Mouse (Mus musculus): ENCODE results near the gene Cttnbp2nl.

Cttnbp2nl gene

DNA sequence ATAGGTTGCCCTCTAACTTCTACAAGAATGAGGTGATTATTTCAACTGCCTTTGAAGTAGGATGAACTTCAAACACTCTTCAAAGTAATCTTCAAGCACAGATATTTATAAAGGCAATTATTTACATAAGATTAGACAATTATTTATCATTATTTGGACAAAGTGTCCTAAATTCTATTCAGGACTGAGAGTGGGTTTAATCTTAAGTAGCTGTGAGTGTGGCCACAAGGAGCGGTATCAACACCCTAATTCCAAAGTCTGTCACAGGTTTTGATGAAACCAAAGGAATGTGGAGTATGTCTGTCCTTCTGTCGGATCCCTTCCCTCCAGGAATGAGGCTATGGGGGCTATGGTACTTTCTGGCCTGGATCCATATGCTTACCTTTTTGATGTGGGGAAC, 38.0 kb downstream of the Cttnbp2nl start:
- DNase-seq (ENCODE audit: low read depth), result no peak

DNA sequence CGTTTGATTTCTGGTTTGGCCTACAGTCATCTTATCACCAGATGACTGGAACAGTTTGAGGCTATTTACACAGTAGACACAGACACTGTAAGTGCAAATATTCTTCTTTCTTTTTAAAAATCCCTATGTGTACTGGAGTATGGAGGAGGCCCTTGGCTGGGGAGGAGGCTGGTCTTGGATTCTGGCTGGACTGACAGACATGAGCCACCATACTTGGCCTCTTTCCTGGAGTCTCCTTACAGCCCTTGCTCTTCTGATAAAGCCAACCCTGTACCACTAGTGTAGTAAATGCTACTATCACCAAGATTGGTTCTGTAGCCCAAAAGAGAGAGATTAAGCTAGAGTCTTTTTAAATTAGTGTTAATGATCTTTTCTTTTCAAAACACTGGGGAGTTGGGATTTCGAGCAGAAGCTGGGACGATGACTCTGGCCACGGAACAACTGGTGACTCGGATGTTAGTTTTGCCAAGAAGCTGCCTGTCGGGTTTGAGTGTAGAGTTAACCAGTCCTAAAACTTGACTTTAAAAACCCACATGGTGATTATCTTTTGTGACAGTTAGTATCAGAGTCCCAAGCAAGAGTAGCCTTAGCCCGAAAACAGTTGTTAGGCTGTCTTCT, 40.1 kb downstream of the Cttnbp2nl start:
- no peak for DNase-seq (ENCODE audit: low read depth)

DNA sequence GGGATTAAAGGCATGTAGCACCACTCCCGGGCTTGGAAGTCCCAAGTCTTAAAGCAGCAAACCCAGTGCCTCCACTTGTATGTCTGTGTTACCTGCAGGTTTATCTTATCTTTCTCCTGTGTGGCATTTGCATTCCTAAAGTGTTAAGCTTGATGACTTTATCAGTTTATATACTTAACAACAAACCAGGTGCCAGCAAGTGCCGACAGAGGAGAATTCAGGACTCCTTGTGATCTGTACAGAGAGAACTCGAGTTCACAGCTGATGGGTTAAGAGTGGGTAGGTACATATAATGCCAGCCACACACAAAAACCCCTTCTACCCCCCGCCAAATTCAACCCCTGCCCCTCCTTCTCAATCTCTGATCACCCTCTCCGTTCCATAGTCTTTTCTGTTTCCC, 41.1 kb downstream of the Cttnbp2nl start:
- DNase-seq (ENCODE audit: low read depth), result no peak

DNA sequence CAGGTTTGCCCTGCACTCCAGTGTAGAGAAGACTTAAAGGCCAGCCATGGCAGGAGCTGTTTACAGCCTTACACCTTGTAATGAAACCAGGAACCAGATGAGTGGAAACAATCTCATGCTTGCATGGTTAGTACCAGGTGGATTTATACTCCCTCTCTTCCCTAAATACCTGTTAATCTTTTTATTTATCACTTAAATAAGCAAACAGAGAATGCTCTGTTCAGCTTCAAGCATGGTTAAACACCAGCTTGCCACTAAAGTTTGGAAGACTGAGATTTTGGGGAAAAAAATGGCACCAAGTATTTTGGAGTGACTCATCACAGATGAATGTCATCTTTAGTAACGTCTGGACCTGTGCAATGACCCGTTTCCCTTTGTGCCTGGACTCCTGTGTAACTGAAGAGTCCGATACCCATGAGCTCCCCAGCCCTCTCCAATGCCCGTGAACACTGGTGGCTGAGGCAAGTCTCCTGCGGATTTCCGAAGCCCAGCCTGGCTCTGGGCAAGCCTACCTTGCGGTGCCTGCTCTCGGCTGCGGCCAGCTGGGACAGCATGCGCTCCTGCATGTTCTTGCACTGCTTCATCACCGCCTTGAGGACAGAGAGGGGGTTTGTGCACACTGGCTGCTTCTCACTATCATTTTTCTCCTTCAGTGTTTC, 42.1 kb downstream of the Cttnbp2nl start:
- DNase-seq (ENCODE audit: low read depth), result no peak

DNA sequence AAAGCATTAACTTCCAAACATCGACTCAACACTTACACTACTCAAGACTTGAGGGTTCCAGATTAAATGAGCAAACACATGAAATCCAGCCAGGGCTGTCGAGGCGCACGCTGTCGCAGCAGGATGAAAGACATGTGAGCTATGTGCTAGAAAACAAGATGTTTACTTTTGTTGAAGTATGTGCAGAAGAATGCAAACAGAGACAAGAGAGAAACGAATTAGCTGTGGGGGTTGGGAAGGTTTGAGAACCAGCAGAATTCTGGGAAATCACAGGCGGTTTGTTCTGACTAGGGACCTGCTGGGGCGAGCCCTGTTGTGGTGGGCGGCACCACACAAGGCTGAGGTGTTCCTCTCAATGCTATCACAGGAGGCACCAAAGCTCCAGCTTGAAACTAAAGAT, 44.9 kb downstream of the Cttnbp2nl start:
- DNase-seq (ENCODE audit: low read depth), result no peak

DNA sequence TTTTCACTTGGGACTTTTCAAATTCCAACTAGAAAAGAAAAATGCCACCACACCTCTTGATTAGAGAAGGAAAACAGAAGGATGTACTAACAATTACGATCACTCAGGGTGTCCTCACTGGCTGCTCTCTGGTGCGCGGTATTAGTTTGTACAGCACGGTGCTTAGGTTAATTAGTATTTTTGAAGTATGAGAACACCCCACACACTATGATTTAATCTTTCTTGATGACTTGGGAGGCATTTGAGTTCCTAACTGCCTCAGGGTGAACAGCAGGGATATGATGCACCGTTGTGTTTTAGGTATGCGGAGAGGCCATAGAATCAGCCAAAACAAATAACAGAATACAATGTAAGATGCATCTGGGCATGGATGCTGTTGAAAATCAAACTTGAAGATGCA, 46.8 kb downstream of the Cttnbp2nl start:
- DNase-seq (ENCODE audit: low read depth), result no peak

DNA sequence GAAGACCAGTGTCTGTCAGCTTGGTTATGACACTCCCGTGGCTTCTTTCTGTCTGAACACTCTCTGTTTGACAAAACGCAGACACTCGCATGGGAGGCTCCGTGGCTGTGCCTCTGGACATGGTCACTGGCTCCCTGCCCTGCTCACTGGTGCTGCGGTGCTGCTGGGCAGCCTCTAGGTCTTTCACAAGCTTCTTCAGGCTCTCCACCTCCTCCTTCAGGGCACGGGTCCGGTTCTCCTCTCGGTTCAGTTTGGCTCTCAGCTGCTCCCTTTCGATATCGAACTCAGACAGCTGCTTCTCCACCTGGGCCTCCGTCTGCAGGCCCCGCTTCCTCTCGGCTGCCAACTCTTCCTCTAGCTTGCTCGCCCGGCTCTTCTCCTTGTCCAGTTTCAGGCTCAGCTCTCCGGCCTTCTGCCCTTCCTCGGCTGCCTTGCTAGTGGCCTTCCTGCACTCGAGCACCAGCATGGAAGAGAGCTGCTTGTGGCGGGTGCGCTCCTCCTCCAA, 47.3 kb downstream of the Cttnbp2nl start:
- no peak for DNase-seq (ENCODE audit: low read depth)

DNA sequence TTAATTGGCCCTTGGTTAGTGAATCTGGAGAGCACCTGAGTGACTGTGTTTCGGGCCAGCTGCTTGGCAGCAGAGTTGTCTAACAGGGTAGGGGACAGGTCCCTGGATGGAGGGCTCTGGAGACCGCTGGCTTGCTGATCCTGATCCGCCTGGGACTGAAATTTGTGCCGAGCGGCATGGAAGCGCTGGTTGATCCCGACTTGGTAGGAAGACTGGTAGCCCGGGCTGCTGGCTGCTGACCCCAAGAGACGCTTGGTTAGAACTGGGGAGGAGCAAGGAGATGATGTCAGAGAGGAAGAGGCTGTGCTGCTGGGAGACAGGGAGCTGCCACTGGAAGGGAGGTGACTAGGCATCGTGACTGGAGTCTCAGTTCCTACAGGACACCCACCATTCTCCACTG, 47.9 kb downstream of the Cttnbp2nl start:
- no peak for DNase-seq (ENCODE audit: low read depth)

DNA sequence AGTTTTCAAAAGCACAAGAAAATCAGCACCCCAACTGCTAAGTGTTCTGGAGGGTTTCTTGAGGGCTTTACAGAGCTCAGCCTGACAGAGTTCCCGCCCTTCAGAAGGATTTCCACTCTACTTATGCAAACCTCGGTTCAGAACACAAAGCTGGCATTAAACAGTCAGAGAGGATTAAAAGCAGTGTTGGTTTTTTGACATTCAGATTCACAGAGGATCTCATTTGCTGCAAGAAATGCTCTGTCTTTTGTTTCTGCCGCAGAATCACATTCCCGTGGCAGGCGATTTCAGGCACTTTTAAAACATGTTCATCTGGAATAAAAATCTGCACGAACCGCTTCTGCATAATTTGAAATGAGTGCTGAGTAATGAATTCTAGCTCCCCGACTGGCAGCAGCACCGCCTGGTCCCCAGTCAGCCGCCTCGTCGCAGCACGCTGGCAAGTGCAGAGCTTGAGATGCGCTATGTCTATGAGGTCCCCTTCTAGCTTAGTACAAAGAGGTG, 48.9 kb downstream of the Cttnbp2nl start:
- DNase-seq (ENCODE audit: low read depth), result no peak

DNA sequence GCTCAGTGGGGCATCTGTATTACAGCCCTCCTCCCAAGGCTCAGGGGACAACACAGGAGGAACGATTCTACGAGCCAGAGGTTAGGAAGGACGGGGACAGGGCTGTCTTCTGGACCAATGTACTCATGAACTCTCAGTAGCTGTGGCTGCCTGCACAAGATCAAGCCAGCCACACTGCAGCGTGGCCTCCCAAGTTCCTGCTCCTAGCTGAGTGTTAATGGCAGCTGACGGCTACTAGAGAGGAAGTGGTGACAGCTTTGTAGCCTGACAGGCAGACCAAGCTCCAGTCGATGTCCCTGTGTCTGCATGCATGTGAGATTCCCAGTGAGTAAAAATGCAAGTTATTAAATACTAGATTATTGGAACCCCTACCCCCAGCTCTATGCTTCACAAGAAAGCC, 51.6 kb downstream of the Cttnbp2nl start:
- no peak for DNase-seq (ENCODE audit: low read depth)

DNA sequence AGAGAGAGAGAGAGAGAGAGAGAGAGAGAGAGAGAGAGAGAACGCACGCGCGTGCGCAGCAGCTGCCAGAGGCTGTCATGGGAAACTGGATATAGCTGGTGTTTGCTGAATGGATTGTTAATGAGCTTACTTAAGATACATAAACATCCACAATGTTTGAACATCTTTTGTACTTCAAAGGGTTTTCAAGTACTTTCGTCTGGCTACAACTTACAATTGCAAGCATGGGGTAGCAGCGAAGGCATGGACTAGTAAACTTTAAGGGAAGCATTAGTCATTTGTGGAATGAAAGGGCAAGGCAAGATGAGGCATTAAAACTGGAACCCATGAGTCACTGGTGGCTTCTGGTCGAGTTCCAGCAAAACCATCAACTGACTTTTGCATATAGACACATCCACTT, 52.4 kb downstream of the Cttnbp2nl start:
- DNase-seq (ENCODE audit: low read depth), result no peak

DNA sequence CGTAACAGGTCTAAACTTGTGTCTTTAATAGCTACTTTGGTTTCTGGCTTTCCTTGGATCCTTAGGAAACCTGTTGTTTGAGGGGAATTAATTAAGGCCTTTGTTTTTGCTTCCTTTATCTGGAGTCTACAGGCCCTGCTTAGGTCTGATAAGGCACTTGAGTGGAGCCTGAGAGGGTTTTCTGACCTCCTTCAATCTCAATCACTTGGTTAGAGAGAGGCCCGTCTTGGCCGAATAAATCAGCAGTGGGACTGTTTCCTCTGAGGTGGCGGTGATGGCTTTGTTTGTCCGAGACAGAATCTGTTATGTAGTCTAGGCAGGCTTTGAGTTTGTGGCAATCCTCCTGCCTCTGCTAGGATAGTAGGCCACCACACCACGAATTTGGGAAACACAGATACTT, 55.4 kb downstream of the Cttnbp2nl start:
- no peak for DNase-seq (ENCODE audit: low read depth)

DNA sequence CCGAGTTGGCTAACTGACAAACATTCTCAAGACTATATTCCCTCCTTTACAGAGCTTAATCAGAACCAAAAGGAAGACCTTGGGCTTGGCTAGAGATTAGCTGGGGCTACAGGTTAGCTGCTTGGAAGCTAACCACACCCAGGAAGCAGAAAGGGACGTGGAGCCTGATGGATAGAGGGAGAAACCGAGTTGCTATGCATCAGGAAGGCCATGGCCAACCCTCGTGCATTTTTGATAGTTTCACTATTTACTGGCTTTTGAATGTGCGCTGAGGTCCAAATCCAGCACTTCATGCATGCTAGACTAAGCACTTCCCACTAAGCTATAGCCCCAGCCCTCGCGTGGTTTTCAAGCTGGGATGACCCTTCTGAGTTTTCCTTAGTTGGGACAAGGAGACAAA, 57.2 kb downstream of the Cttnbp2nl start:
- DNase-seq (ENCODE audit: low read depth), result no peak

DNA sequence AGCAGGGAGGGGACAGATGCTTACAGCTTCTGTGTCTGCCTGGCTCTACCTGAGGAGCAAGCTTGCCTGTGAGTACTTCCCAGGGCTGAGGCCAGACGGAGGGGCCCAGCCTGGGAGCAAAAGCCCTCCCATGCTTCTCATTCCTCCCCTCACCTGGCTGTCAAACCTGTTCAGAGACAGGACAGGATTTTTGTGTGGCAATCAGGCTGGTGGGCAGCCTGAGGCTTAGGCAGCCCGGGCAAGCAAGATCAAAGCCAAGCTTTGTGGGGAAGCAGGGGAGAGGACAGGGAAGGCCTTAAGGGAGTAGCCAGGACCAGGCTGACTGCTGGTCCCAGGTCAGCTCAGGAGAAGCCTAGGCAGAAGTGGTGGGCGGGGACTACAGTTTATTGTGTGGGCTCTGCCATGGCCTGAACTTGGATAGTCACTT, 58.5 kb downstream of the Cttnbp2nl start:
- DNase-seq (ENCODE audit: low read depth), result no peak

DNA sequence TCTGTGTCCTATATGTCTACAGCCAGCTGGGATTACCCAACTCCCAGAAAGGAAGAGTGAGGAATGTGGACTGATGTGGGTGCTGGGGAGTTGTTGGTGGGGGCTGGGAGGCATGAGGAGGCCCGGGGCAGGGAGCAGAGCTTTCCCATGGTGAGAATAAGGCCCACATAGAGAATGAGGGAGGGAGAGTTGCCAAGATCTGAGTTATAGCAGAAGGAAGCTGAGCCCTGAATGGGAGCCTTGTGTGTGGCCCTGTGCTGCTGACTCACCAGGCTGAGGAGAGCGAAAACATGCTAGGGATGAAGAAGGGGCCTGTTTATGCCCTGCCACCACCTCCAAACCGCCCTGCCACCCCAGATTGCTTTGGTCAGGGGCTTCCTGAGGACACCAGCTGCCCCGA, 59.1 kb downstream of the Cttnbp2nl start:
- no peak for DNase-seq (ENCODE audit: low read depth)

DNA sequence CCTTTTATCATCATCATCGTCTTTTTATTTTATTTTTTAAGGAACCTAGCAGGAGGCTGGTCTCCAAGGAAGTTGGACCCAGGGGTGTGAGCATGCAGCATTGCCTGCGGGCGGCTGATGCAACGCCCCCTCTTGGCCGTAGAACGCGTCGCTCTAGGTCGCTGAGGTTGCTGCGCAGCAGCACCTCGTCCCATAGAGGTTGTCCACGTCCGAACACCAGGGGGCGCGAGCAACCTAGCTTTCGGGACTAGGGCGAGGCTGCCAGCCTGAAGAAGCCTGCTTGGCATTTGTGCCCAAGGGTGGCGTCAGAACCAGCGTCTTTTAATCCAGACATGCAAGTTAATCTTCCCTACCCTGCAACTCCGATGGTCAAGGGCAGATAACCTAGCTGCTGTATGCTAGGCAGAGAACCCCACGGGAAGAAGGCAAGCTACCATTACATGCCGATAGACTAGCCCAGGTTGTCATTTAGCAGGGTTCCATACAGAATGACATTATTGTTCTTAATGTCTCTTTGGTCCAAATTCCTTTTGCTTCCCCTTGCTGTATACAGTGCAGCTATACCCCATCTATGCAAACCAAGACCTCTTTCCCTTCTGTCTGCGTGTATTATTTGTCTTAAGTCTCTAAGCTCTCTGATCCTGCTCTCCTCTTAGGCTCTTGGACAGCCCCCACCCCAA, 60.1 kb downstream of the Cttnbp2nl start:
- DNase-seq (ENCODE audit: low read depth), result peak; percentile 57

DNA sequence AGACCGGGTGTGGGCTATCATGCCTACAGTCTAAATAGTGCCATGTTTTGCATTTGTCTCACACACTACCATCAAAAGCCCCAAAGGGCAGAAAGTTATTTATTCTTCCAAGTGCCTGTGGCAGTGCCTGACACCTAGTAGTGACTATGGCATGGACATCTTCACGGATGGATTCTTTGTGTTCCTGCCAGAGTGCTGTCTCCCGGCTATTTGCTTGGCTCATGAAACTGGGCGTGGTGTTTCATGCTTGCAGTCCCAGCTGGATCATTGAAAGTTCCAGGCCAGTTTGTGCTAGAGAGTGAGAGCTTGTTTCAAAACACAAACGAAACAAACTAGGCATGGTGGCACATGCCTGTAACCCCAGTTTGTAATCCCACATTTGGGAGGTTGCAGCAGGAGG, 61.2 kb downstream of the Cttnbp2nl start:
- no peak for DNase-seq (ENCODE audit: low read depth)

DNA sequence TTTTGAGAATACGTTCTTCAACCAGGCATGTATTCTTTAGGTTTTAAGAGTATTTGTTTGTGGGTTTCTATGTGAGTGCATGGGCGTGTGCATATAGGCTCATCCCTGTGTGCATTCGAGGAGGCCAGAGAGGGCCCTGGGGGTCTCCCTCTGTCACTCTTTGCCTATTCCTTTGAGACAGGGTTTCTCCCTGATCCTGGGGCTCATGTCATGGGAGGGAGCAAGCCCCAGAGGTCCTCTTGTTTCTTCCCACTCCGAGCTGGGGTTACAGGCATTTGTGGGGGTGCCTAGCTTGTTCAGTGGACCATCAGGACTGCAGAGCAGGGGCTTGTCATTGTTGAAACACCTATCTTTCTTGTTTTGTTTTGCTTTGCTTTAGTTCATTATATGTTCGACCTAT, 65.1 kb downstream of the Cttnbp2nl start:
- DNase-seq (ENCODE audit: low read depth), result no peak

DNA sequence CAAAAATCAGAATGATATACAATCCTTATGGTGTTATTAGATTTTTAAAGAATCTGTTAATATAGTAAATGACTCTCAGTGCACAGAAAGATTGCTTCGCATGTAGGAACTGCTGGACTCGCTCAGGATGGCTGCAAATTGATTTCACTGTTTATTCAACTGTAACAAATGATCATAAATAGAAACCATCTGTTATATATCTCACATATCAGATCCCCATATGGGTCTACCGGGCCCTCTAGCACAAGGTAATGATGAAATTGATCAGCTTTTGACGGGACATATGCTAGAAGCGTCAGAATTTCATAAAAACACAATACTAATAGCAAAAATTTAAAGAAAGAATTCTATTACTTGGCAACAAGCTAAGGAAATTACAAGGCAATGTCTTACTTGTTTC, 73.2 kb downstream of the Cttnbp2nl start:
- DNase-seq (ENCODE audit: low read depth), result no peak

DNA sequence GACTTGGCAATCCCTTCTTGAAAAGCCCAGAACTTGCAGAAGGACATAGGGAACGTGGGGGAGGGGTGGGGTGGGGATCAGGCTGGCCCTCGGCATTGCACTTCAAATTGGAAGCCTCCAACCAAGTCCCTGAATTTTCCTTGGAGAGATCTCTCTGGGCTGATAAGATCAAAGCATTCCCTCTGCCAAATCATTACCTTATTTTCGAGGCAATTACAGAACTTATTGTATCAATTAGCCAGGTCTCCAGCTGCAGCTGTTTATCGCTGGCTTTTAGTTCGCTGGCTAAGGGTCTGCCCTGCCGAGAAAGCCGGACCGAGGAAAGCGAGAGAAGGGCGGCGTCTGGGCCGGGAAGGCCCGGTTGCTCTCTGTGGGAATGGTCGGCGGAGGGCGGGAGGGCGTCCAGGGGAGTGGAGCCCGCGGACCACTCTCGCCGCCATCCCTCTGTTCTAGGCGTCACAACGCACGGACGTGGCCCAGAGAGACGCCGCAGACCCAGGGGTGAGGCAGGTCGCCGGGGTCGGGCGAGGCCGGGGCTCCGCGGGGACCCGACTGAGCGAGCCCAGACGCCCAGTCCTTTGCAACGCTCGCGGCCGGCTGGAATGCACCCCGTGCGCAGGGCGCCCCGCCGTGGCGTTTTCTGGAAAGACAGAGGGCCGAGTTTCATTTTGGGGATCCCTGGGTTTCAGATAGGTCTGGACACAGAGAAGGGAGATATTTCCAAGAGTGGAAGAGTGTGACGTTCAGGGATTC, 85.2 kb downstream of the Cttnbp2nl start:
- DNase-seq (ENCODE audit: low read depth), result peak; percentile 38

DNA sequence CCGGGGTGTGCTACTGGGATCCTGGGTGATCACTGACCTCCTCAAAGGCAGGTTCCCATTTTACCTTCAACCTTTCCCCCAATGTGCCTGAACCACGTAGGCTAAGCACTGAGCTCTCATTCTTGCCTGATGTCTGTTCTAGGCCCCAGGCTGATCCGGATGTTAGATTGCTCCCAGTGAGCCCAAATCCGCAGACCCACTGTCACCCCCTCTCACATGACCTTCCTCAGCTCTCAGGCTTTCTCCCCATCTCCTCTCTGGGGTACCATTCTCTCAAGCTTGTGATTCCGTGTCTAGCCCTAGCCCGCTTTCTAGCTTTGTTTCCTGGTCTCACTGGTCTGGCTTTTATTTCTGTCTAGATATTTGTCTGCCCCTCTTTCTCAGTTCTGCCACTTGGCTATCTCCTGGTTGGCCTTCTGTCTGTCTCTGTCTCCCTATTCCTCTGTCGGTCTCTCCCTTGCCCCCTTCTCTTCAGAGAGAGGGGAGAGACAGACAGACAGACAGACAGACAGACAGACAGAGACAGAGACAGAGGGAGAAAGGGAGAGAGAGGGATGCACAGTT, 86.9 kb downstream of the Cttnbp2nl start:
- no peak for DNase-seq (ENCODE audit: low read depth)

Data from c-Kit-positive CD71-positive TER-119-negative erythroid progenitor cells, embryonic 14.5 days (primary cell).